Mouse (Mus musculus) monocyte, adult 2 months (primary cell): ENCODE data around the gene Bfsp2.

Source experiments
- DNase-seq, 2 experiments: peaks; one replicate each; pipeline ENCODE4 v3.0.0; 2022; ENCODE audit warnings: low spot score in 2 of 2, low read depth in 1 of 2

The Bfsp2 gene

DNA sequence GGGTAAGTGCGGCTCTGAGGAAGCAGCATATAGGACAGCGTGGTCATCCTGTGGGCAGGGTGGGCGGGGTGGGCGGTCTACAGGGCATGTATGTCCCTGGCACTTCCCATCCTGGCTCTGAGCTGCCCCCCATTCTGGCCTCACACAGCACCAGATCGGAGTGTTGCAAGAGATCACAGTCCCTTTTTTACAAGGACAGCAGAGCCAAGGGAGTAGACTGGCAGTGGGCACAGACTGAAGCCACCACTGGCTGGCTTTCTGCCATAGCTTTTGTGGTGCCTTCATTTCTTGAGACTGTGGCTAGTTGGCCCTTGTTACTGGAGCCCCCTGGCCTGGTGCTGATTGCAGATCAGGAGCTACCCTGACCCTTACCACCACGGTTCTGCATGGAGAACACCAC, 6.0 kb upstream of the Bfsp2 start:
- DNase-seq = no peak

- no peak for DNase-seq
Measured at GRCm38 (mm10) chr9:103485606-103486005, 5.4 kb upstream of the Bfsp2 start.

DNA sequence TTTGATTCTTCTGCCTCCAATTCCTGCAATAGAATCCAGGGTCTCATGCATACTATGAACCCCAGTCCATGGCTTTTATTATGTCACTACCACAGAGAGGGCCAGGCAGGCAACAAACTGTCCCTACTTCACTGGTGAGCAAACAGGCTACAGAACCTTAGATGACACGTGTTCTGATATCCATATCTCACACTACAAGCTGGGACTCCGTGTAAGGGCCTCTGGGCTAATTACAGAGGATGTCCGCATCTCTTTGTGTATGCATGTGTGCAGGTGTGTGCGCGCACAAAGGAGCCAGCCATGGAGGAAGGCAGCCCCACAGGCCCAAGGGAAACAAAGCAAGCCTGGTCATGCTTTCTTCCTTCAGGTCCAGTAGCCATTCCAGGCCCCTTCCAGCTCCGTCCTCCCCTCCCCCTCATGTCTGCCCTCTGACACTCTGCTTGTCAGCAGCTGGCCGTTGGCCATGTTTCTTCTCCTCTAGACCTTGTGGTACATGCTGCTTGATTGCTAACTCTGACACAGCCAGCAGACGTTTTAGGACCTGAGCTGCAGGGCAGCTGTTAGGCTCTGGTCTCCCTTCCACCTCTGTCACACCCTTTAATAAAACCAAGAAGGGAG, 492 bp upstream of the Bfsp2 start:
- DNase-seq = no peak

- no peak for DNase-seq
Measured at GRCm38 (mm10) chr9:103475414-103475813, 4.8 kb downstream of the Bfsp2 start.

GRCm38 (mm10) chr9:103473915-103474688, 6.1 kb downstream of the Bfsp2 start:
- DNase-seq = no peak

- no peak for DNase-seq
Measured at GRCm38 (mm10) chr9:103471784-103472183, 8.4 kb downstream of the Bfsp2 start.

- no peak for DNase-seq
Measured at GRCm38 (mm10) chr9:103469516-103469915, 10.7 kb downstream of the Bfsp2 start.

DNA sequence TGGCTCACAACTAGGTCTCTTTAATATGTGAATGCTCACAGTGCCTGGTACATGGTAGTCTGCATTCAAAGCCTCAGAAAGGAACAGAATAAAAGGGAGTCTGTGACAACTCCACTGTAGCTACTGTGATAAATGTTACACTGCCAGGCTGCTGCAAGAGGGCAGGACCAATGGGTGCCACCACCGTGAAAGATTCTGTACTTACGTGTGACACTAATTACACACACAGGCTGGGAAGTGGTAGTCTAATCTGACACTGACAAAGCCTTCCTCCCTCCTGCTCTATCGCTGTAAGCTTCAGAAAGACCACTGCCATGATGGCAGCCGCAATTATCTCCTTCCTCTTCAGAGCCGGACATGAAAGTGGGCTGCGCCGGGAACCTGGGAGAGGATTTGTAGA, 11.3 kb downstream of the Bfsp2 start:
- DNase-seq = no peak

DNA sequence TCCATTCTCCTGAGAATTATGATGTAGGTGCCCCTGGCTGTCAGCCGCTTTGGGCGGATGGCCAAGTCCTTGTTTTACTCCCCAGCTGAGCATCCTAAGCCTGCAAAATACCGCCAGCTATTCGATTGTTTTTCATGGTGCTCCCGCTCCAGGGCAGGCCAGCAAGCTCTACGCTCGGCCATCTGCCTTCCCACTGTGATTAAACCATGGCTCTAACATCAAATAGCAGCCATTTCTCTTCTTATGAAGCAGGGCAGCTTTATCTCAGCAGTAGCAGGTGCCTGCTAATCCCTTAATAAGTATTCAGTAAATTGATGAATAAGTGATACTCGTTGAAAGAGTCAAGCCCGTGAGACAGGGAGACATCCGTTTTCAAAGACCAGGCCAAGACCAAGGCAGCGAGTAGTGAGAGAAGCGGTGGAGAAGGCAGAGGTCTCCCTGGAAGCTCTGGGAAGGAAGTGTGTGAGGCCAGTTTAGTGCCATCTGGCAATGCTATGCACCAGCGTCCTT, 14.5 kb downstream of the Bfsp2 start:
- no peak for DNase-seq

- DNase-seq = no peak
Measured at GRCm38 (mm10) chr9:103465293-103465692, 14.9 kb downstream of the Bfsp2 start.

DNA sequence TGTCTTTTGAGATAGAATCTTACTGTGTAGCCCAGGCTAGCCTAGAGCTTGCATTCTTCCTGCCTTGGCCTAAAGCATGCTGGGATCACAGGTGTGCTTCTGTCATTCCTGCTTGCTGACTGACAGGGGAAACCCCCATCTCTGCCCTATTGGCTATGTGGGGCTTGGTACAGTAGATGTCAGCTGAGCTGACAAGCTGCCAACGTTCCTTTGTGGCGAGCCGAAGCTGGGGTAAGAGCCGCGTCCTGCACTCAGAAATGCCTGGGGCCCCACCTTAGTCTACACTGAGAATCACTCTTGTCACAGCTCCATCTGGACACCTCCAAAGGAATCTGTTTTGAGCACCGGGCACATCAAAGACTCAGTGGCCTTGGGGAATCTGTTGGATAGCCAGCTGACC, 16.4 kb downstream of the Bfsp2 start:
- no peak for DNase-seq

GRCm38 (mm10) chr9:103459839-103460238, 20.4 kb downstream of the Bfsp2 start:
- DNase-seq = no peak

GRCm38 (mm10) chr9:103459307-103459706, 20.9 kb downstream of the Bfsp2 start:
- DNase-seq = no peak

- DNase-seq = no peak
Measured at GRCm38 (mm10) chr9:103449651-103450050, 30.6 kb downstream of the Bfsp2 start.

DNA sequence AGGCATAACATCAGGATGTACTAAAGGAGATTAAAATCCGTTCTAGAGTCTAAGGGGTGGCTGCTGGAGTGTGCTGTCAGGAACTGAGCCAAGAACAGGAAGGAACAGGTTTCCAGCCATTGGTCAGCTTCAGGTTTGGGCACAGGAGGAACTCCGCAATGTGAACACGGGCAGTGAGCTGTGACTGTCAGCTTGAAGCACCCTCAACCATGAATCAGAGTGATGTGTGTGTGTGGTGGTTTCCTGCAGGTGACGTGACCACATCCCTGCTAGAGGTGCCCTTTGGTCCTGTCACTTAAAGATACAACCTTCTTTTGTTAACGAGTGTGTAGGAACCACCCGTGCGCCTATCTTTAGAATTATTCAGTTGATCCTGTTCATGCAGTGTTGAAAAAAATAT, 31.1 kb downstream of the Bfsp2 start:
- peak in 1 of 2 experiments; percentile 10 for DNase-seq

- no peak for DNase-seq
Measured at GRCm38 (mm10) chr9:103444656-103445055, 35.6 kb downstream of the Bfsp2 start.

GRCm38 (mm10) chr9:103443824-103444185, 36.4 kb downstream of the Bfsp2 start:
- DNase-seq = no peak

DNA sequence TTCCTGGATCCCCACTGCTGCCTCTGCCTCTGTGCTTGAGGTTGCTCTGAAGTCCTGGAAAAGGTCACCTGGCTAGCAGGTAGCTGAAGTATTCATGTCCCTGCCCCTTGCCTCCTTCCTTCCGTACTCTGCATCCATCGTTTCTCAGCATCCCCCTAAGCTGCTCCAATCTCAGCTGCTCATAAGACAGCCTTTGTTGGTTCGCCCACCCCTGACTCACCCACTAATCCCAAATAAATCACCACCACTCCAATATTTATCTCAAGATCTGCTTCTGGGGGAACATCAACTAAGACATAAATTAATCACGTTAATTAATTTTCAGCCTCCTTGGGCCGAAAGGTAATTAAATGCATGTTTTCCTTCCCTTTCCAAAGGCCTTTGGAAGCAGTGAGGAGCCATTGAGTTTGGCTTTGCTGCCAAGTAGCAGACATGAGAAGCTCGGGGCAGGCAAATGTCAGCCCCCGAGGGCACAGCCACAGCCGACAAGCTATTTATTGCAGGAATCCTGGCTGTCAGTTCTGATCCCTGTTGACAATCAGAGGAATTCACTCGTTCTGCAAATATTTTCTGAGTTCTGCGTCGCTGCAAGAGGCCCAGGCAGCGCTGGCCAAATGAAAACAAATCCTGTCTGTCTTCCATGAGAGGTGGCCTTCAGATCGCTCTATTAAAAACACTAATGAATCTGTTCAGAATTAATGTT, 36.9 kb downstream of the Bfsp2 start:
- no peak for DNase-seq

DNA sequence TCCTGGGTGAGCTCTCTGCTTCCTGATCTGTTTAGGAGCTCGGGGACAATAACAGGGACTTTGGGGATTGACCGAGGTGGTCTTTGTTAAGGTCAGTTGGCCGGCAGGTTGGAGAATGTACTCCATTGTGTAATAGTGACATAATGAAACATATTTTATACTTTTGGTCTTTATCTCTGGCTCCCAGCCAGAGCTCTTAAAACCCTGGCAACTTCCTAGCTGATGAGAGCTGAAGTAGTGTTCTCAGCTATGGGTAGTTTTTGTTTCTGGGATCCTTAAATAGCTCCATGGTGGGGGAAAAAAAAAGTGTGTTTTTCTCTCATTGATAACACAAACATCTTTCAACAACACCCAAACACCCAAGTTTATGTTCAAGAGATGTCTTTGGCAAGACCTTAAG, 39.6 kb downstream of the Bfsp2 start:
- DNase-seq = no peak

GRCm38 (mm10) chr9:103437104-103437503, 43.1 kb downstream of the Bfsp2 start:
- no peak for DNase-seq

DNA sequence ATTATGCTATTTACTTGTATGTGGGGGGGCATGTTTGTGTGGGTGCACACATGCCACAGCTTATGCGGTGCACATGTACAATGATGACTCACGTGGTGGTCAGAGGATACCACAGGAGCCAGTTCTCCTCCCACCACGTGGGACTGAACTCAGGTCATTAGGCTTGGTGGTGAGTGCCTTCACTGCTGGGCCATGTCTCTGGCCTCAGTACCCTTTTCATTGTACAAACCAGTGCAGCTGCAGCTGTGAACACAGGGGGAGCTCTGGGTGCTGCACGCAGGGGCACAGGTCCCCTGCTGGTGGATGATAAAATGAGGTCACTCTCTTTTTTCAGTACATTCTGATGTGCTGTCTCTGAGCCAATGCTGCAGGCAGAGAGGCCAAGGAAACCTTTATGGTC, 46.1 kb downstream of the Bfsp2 start:
- no peak for DNase-seq

DNA sequence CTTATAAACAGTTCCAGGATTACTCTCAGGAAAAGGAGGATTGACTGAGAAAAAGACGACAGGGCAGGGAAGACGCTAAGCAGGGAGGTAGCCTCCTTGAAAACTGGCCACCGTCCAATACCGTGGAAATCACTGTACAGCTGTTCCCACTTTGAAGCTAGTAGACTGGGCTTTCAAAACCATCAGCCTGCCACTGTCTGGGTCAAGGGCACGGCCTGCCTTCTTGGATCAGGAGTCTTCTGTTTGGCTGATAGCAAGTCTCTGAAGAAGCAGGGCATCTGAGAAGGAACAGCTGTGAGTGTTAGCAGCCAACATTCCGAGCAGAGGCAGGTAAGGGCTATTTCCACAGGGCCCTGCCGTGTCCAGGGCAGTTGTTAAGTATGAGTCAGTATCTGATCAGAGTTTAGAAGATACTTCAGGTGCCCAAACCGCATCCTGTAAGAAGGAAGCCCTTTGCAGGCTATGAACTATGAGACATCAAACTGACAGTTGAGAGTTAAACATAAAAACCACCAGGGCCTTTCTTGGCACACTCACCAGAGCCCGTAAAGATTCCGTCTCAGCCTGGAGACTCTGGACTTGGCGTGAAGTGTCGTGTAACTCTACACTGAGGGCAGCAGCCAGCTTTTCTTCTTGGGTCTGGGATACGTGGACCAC, 48.0 kb downstream of the Bfsp2 start:
- no peak for DNase-seq
